Mouse (Mus musculus): ENCODE results near the gene Bcl2l14. TPM values are rescaled to one million over a fixed set of nuclear protein-coding genes. Genes with fewer than 3 reads are reported as not detected.
A peak's percentile ranks its signal among the peaks of the same experiment; 100 is the strongest.

Bcl2l14 gene
- polyA plus RNA-seq, 1 experiment from 2014 or later: not detected

GRCm38 (mm10) chr6:134434044-134434443 lies 37.9 kb downstream of the Bcl2l14 start:
- H3K9me3 ChIP-seq (replicated peaks; ENCODE audit: control insufficient read depth, low read length, poor library complexity, severe bottlenecking): no peaks in the 10 kb centered on the region
- WGBS: 66% methylated on average over 6 of the region's 6 CpGs
- H3K4me1 ChIP-seq (ENCODE audit: control insufficient read depth, insufficient read depth, low read length): peaks cover 3% of the 10 kb centered on the region; the same call in 1 of the 2 replicates
- H3K27me3 ChIP-seq (ENCODE audit: control insufficient read depth, insufficient read depth, low read depth, low read length): no peaks in the 10 kb centered on the region
- no peak overlapping the region for H3K9ac ChIP-seq (ENCODE audit: low read depth, low read length)
- no peak for ATAC-seq
- H3K36me3 ChIP-seq (ENCODE audit: control insufficient read depth, insufficient read depth, low read length): no peaks in the 10 kb centered on the region
- no peak overlapping the region for H3K4me3 ChIP-seq (ENCODE audit: low read depth, low read length)
- H3K27ac ChIP-seq (ENCODE audit: low read length): no peak overlapping the region
- H3K4me2 ChIP-seq (ENCODE audit: low read length): no peak overlapping the region

- Histone ChIP-seq H3K9me3 (replicated peaks; ENCODE audit: control insufficient read depth, low read length, poor library complexity, severe bottlenecking) (no peaks in the 10 kb centered on the region), H3K9ac (ENCODE audit: low read depth, low read length) (no peak overlapping the region), H3K4me2 (ENCODE audit: low read length) (no peak overlapping the region), H3K27ac (ENCODE audit: low read length) (no peak overlapping the region), H3K4me1 (ENCODE audit: control insufficient read depth, insufficient read depth, low read length) (peaks cover 6% of the 10 kb centered on the region), H3K36me3 (ENCODE audit: control insufficient read depth, insufficient read depth, low read length) (no peaks in the 10 kb centered on the region), H3K4me3 (ENCODE audit: low read depth, low read length) (no peak overlapping the region), H3K27me3 (ENCODE audit: control insufficient read depth, insufficient read depth, low read depth, low read length) (no peaks in the 10 kb centered on the region)
- WGBS: 85% methylated on average over 9 of the region's 9 CpGs
- no peak for ATAC-seq
Measured at GRCm38 (mm10) chr6:134434866-134435390, 38.8 kb downstream of the Bcl2l14 start.

- Histone ChIP-seq H3K27ac (ENCODE audit: low read length) (no peak overlapping the region), H3K9ac (ENCODE audit: low read depth, low read length) (no peak overlapping the region), H3K27me3 (ENCODE audit: control insufficient read depth, insufficient read depth, low read depth, low read length) (no peaks in the 10 kb centered on the region), H3K36me3 (ENCODE audit: control insufficient read depth, insufficient read depth, low read length) (no peaks in the 10 kb centered on the region), H3K4me3 (ENCODE audit: low read depth, low read length) (no peak overlapping the region), H3K4me1 (ENCODE audit: control insufficient read depth, insufficient read depth, low read length) (peaks cover 8% of the 10 kb centered on the region), H3K4me2 (ENCODE audit: low read length) (no peak overlapping the region), H3K9me3 (replicated peaks; ENCODE audit: control insufficient read depth, low read length, poor library complexity, severe bottlenecking) (no peaks in the 10 kb centered on the region)
- no peak for ATAC-seq
- WGBS: 90% methylated on average over 5 of the region's 5 CpGs
Measured at GRCm38 (mm10) chr6:134436955-134437354, 40.8 kb downstream of the Bcl2l14 start.

- 10% methylated on average over 23 of the region's 23 CpGs for WGBS
- peak overlapping the region; percentile 26 for H3K4me3 ChIP-seq (ENCODE audit: low read depth, low read length)
- no peaks in the 10 kb centered on the region for H3K9me3 ChIP-seq (replicated peaks; ENCODE audit: control insufficient read depth, low read length, poor library complexity, severe bottlenecking)
- H3K36me3 ChIP-seq (ENCODE audit: control insufficient read depth, insufficient read depth, low read length): no peaks in the 10 kb centered on the region
- ATAC-seq: peak; percentile 79
- peaks cover 8% of the 10 kb centered on the region for H3K4me1 ChIP-seq (ENCODE audit: control insufficient read depth, insufficient read depth, low read length)
- peak overlapping the region; percentile 12 for H3K9ac ChIP-seq (ENCODE audit: low read depth, low read length)
- peak overlapping the region; percentile 71 for H3K27ac ChIP-seq (ENCODE audit: low read length)
- peak overlapping the region; percentile 53 for H3K4me2 ChIP-seq (ENCODE audit: low read length)
- no peaks in the 10 kb centered on the region for H3K27me3 ChIP-seq (ENCODE audit: control insufficient read depth, insufficient read depth, low read depth, low read length)
Measured at GRCm38 (mm10) chr6:134439401-134440021, 43.4 kb downstream of the Bcl2l14 start.

GRCm38 (mm10) chr6:134440023-134440422 lies 43.9 kb downstream of the Bcl2l14 start:
- peak overlapping the region; percentile 26 for H3K4me3 ChIP-seq (ENCODE audit: low read depth, low read length)
- peak overlapping the region; percentile 53 for H3K4me2 ChIP-seq (ENCODE audit: low read length)
- peak overlapping the region; percentile 12; the same call in 1 of the 2 replicates for H3K9ac ChIP-seq (ENCODE audit: low read depth, low read length)
- H3K9me3 ChIP-seq (replicated peaks; ENCODE audit: control insufficient read depth, low read length, poor library complexity, severe bottlenecking): no peaks in the 10 kb centered on the region
- no peaks in the 10 kb centered on the region for H3K27me3 ChIP-seq (ENCODE audit: control insufficient read depth, insufficient read depth, low read depth, low read length)
- peaks cover 8% of the 10 kb centered on the region for H3K4me1 ChIP-seq (ENCODE audit: control insufficient read depth, insufficient read depth, low read length)
- peak; percentile 2; the same call in 1 of the 2 replicates for ATAC-seq
- 25% methylated on average over 10 of the region's 10 CpGs for WGBS
- no peaks in the 10 kb centered on the region; the same call in 1 of the 2 replicates for H3K36me3 ChIP-seq (ENCODE audit: control insufficient read depth, insufficient read depth, low read length)
- peak overlapping the region; percentile 71 for H3K27ac ChIP-seq (ENCODE audit: low read length)

- H3K9me3 ChIP-seq (replicated peaks; ENCODE audit: control insufficient read depth, low read length, poor library complexity, severe bottlenecking): no peaks in the 10 kb centered on the region
- H3K27ac ChIP-seq (ENCODE audit: low read length): no peak overlapping the region
- no peak overlapping the region for H3K4me2 ChIP-seq (ENCODE audit: low read length)
- H3K4me1 ChIP-seq (ENCODE audit: control insufficient read depth, insufficient read depth, low read length): peaks cover 8% of the 10 kb centered on the region
- H3K27me3 ChIP-seq (ENCODE audit: control insufficient read depth, insufficient read depth, low read depth, low read length): no peaks in the 10 kb centered on the region
- 96% methylated on average over 3 of the region's 3 CpGs for WGBS
- no peak overlapping the region for H3K4me3 ChIP-seq (ENCODE audit: low read depth, low read length)
- ATAC-seq: no peak
- no peaks in the 10 kb centered on the region; the same call in 1 of the 2 replicates for H3K36me3 ChIP-seq (ENCODE audit: control insufficient read depth, insufficient read depth, low read length)
- no peak overlapping the region for H3K9ac ChIP-seq (ENCODE audit: low read depth, low read length)
Measured at GRCm38 (mm10) chr6:134441716-134442115, 45.6 kb downstream of the Bcl2l14 start.

- Histone ChIP-seq H3K27ac (ENCODE audit: low read length) (no peak overlapping the region), H3K4me2 (ENCODE audit: low read length) (no peak overlapping the region), H3K4me1 (ENCODE audit: control insufficient read depth, insufficient read depth, low read length) (peaks cover 8% of the 10 kb centered on the region), H3K9ac (ENCODE audit: low read depth, low read length) (no peak overlapping the region), H3K27me3 (ENCODE audit: control insufficient read depth, insufficient read depth, low read depth, low read length) (no peaks in the 10 kb centered on the region), H3K36me3 (ENCODE audit: control insufficient read depth, insufficient read depth, low read length) (no peaks in the 10 kb centered on the region; the same call in 1 of the 2 replicates), H3K4me3 (ENCODE audit: low read depth, low read length) (no peak overlapping the region), H3K9me3 (replicated peaks; ENCODE audit: control insufficient read depth, low read length, poor library complexity, severe bottlenecking) (no peaks in the 10 kb centered on the region)
- WGBS: 86% methylated on average over 5 of the region's 5 CpGs
- ATAC-seq: no peak
Measured at GRCm38 (mm10) chr6:134442219-134442618, 46.1 kb downstream of the Bcl2l14 start.

- ATAC-seq: no peak
Measured at GRCm38 (mm10) chr6:134443198-134443904, 47.2 kb downstream of the Bcl2l14 start.

GRCm38 (mm10) chr6:134443925-134444324 lies 47.8 kb downstream of the Bcl2l14 start:
- WGBS: 78% methylated on average over 5 of the region's 5 CpGs
- no peak overlapping the region for H3K27ac ChIP-seq (ENCODE audit: low read length)
- no peak overlapping the region for H3K4me2 ChIP-seq (ENCODE audit: low read length)
- H3K36me3 ChIP-seq (ENCODE audit: control insufficient read depth, insufficient read depth, low read length): no peaks in the 10 kb centered on the region; the same call in 1 of the 2 replicates
- ATAC-seq: no peak
- no peaks in the 10 kb centered on the region for H3K27me3 ChIP-seq (ENCODE audit: control insufficient read depth, insufficient read depth, low read depth, low read length)
- peaks cover 6% of the 10 kb centered on the region for H3K4me1 ChIP-seq (ENCODE audit: control insufficient read depth, insufficient read depth, low read length)
- no peaks in the 10 kb centered on the region for H3K9me3 ChIP-seq (replicated peaks; ENCODE audit: control insufficient read depth, low read length, poor library complexity, severe bottlenecking)
- no peak overlapping the region for H3K9ac ChIP-seq (ENCODE audit: low read depth, low read length)
- no peak overlapping the region for H3K4me3 ChIP-seq (ENCODE audit: low read depth, low read length)

More at GRCm38 (mm10) chr6:134443198-134443904, 47.2 kb downstream of the Bcl2l14 start:
- H3K27me3 ChIP-seq (ENCODE audit: control insufficient read depth, insufficient read depth, low read depth, low read length): no peaks in the 10 kb centered on the region
- peaks cover 8% of the 10 kb centered on the region for H3K4me1 ChIP-seq (ENCODE audit: control insufficient read depth, insufficient read depth, low read length)
- H3K9me3 ChIP-seq (replicated peaks; ENCODE audit: control insufficient read depth, low read length, poor library complexity, severe bottlenecking): no peaks in the 10 kb centered on the region
- H3K4me2 ChIP-seq (ENCODE audit: low read length): no peak overlapping the region
- H3K9ac ChIP-seq (ENCODE audit: low read depth, low read length): no peak overlapping the region
- no peaks in the 10 kb centered on the region; the same call in 1 of the 2 replicates for H3K36me3 ChIP-seq (ENCODE audit: control insufficient read depth, insufficient read depth, low read length)
- H3K4me3 ChIP-seq (ENCODE audit: low read depth, low read length): no peak overlapping the region
- no peak overlapping the region for H3K27ac ChIP-seq (ENCODE audit: low read length)
- 82% methylated on average over 9 of the region's 9 CpGs for WGBS
